Mouse (Mus musculus) limb, embryonic 11.5 days (tissue): ENCODE measurements around the gene Ltbp1. TPM values are rescaled to one million over a fixed set of nuclear protein-coding genes. Genes with fewer than 3 reads are reported as not detected.
A peak's percentile ranks its signal among the peaks of the same experiment; 100 is the strongest.

Experiments used
- ATAC-seq: fragments of 200-750 bp; cut with Nextera tagmentation; 2 replicates; pipeline ENCODE4 v1.8.0; 2017; ENCODE audit warnings: low read depth; ENCODE audit not compliant: insufficient number of reproducible peaks, low FRiP score, low TSS enrichment
- DNase-seq: peaks from one replicate; pipeline ENCODE4 v3.0.0-alpha.2; 2015; ENCODE audit warnings: low spot score
- H3K27ac ChIP-seq: fragments of 300-500 bp; sonication (generic); replicated peaks from 2 replicates; pipeline ENCODE4 v1.5.1; 2014; ENCODE audit warnings: low read depth, mild to moderate bottlenecking, low read length
- H3K27me3 ChIP-seq: fragments of 300-500 bp; sonication (generic); 2 replicates; pipeline ENCODE4 v1.6.1; 2014; ENCODE audit warnings: mild to moderate bottlenecking, low read length, mixed read lengths; ENCODE audit not compliant: control insufficient read depth, insufficient read depth
- H3K36me3 ChIP-seq: fragments of 300-500 bp; sonication (generic); 2 replicates; pipeline ENCODE4 v1.6.1; 2014; ENCODE audit warnings: mild to moderate bottlenecking, low read length, moderate library complexity, mixed read lengths; ENCODE audit not compliant: control insufficient read depth, insufficient read depth
- H3K4me1 ChIP-seq: fragments of 300-500 bp; sonication (generic); 2 replicates; pipeline ENCODE4 v1.6.1; 2014; ENCODE audit warnings: low read length, mixed read lengths; ENCODE audit not compliant: control insufficient read depth, insufficient read depth
- H3K4me2 ChIP-seq: fragments of 300-500 bp; sonication (generic); 2 replicates; pipeline ENCODE4 v1.6.1; 2014; ENCODE audit warnings: low read depth, mild to moderate bottlenecking, moderate library complexity; ENCODE audit not compliant: severe bottlenecking
- H3K4me3 ChIP-seq: fragments of 300-500 bp; sonication (generic); 2 replicates; pipeline ENCODE4 v1.5.1; 2014; ENCODE audit warnings: low read depth, low read length
- H3K9ac ChIP-seq: fragments of 300-500 bp; sonication (generic); 2 replicates; pipeline ENCODE4 v1.6.1; 2014; ENCODE audit warnings: mild to moderate bottlenecking, low read length
- H3K9me3 ChIP-seq: fragments of 300-500 bp; sonication (generic); 2 replicates; pipeline ENCODE4 v1.6.1; 2016; ENCODE audit warnings: low read length; ENCODE audit not compliant: control insufficient read depth
- WGBS: fragments of 180-500 bp; shearing (Covaris S2); extraction: QIAGEN DNeasy Blood & Tissue Kit; methylation state at CpG from one replicate; pipeline ENCODE4 v1.1.7; 2014; 5-methylcytosine and 5-hydroxymethylcytosine counted together
- polyA plus RNA-seq: library from polyadenylated mRNA; unstranded; fragments of >200 nt; fragmentation: Nextera tagmentation; extraction: Ambion mirVana; gene quantifications from 2 replicates; pipeline ENCODE4 v1.2.1, GENCODE M21; 2014

The Ltbp1 gene
- polyA plus RNA-seq, 1 experiment from 2014 or later, result 29.8 TPM

DNA sequence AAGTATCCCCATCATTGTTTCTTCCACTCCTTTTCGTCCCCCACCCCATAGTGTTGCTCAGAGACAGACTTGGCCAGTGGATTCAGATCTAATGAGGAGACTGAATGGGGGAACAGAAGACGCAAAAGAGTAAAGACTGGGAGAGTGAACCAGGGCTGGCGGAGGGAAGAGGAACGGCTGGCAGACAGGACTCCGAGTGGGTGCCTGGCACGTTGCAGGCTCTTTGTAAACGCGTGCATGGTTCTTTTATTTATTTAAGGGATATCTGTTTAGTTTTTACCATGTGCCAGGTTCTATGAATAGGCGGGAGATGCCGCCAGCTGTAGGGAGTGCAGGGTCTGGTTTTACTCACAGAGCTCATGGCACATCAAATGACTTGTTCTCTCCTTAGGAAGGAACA lies 8.5 kb downstream of the Ltbp1 start:
- ATAC-seq (no peak), DNase-seq (no peak)
- Histone ChIP-seq H3K9ac (no peak overlapping the region), H3K27me3 (no peaks in the 10 kb centered on the region), H3K9me3 (no peaks in the 10 kb centered on the region), H3K4me1 (peaks cover 12% of the 10 kb centered on the region; the same call in 1 of the 2 replicates), H3K27ac (no peak overlapping the region; the same call in 1 of the 2 replicates), H3K4me2 (no peak overlapping the region), H3K36me3 (0 out of 2 replicates have a peak, but pooled peaks cover 2% of the 10 kb centered on the region), H3K4me3 (no peak overlapping the region)
- WGBS, result 56% methylated on average over 10 of the region's 10 CpGs

DNA sequence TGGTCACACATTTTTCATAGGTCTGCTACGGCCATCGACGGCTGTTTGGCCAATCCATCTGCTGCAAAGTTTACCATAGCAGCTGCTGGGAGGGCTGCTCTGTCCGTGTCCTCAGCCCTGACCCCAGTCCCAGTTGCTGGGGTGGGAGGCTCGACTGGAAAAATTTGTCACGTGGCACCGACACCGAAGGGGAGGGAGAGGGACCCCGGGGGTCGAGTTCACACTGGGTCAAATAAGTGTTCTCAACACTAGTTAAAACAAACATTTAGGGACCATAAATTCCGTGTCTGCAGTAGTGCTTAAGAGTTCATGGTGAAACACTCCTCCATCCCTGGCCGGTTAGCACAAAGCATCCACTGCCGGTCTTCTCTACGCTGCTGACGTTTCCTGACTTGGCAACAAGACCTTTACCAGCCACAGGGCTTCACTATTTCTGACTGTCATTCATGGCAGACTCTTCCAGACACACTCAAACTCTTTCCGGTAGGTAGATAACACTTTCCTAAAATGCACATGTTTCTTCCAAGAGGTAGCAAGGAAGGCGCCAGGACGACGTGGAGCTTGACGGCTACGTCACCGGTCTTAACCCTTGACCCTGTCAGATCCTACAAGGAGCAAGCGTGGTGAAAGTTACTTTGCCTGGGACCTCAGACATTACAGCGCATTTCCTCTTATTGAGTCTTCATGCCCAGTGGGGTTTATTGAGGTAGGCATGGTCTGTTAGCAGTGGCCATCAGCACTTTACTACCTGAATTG lies 9.4 kb downstream of the Ltbp1 start:
- 29% methylated on average over 24 of the region's 24 CpGs for WGBS
- no peak overlapping the region for H3K27ac ChIP-seq
- H3K4me3 ChIP-seq, result no peak overlapping the region
- peak; percentile 54 for DNase-seq
- H3K9ac ChIP-seq, result no peak overlapping the region
- no peak overlapping the region; the same call in 1 of the 2 replicates for H3K4me2 ChIP-seq
- peak; percentile 77 for ATAC-seq
- H3K9me3 ChIP-seq, result no peaks in the 10 kb centered on the region
- H3K36me3 ChIP-seq, result 0 out of 2 replicates have a peak, but pooled peaks cover 2% of the 10 kb centered on the region
- no peaks in the 10 kb centered on the region for H3K27me3 ChIP-seq
- H3K4me1 ChIP-seq, result peaks cover 12% of the 10 kb centered on the region; the same call in 1 of the 2 replicates

DNA sequence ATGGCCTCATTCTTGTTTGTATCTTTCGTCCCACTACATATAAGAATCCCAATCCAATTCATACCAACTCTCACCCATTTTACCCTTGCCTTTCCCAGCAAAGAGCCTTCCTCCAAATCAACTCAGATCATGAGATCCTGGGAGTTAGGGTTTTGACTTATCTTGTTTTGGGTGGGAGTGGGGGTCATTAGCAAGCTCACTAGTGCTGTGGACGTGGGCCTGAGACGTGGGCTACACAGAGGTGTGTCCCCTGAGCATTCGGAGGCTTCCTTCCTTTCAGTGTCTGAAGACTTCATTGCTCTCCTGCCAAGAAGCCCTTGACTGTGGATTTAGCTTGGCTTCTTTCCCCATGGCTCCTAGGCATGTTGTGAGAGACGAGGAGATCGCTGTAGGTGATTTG lies 10.2 kb downstream of the Ltbp1 start:
- DNase-seq (no peak), ATAC-seq (no peak)
- Histone ChIP-seq H3K4me3 (no peak overlapping the region), H3K36me3 (0 out of 2 replicates have a peak, but pooled peaks cover 2% of the 10 kb centered on the region), H3K4me2 (no peak overlapping the region), H3K27ac (no peak overlapping the region), H3K9me3 (no peaks in the 10 kb centered on the region), H3K9ac (no peak overlapping the region), H3K4me1 (peaks cover 12% of the 10 kb centered on the region; the same call in 1 of the 2 replicates), H3K27me3 (no peaks in the 10 kb centered on the region)
- WGBS, result 90% methylated on average over 6 of the region's 6 CpGs

DNA sequence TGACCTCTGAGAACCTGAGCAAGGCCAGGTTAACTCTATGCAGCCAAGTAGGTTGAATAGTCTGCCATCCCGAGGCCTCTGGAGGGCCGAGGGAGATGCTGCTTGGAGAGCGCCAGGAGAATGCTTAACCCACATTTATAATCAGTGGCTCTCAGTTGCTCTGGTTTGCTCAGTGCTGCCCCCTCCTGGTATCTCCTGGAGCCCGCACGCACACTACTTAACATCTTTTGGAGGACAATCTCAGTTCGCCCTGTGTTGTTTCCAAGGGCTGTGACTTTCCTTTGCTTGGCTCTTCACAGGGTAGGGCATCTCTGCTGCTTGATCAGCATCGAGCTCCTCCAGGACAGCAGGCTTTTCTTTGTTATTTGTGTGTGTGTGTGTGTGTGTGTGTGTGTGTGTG lies 12.1 kb downstream of the Ltbp1 start:
- Histone ChIP-seq H3K9me3 (no peaks in the 10 kb centered on the region), H3K27ac (no peak overlapping the region), H3K27me3 (no peaks in the 10 kb centered on the region), H3K4me3 (no peak overlapping the region), H3K4me2 (no peak overlapping the region), H3K4me1 (peaks cover 12% of the 10 kb centered on the region; the same call in 1 of the 2 replicates), H3K36me3 (0 out of 2 replicates have a peak, but pooled peaks cover 2% of the 10 kb centered on the region), H3K9ac (no peak overlapping the region)
- ATAC-seq, result no peak
- DNase-seq, result peak; percentile 66
- WGBS, result 75% methylated on average over 7 of the region's 7 CpGs

DNA sequence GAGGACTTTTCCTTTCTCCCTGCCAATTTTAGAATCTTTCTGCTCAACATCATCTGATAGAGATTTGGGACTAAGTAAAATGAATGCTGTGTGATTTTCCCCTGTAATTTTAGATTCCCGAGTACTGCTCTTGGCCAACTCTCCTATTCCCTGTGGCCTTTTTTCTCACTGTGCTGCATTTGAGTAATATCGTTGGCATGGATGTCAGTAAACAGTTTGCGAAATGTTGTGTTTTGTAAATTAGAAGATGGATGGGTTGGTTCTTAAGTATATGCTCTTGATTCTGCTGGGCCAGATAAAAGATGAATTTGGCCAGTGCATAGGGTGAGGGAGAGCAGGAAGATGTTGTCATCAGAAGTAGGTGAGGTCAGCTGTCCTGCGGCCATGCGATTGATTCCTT lies 12.8 kb downstream of the Ltbp1 start:
- Histone ChIP-seq H3K9ac (no peak overlapping the region), H3K36me3 (0 out of 2 replicates have a peak, but pooled peaks cover 2% of the 10 kb centered on the region), H3K4me2 (no peak overlapping the region), H3K27me3 (no peaks in the 10 kb centered on the region), H3K4me3 (no peak overlapping the region), H3K4me1 (peaks cover 12% of the 10 kb centered on the region; the same call in 1 of the 2 replicates), H3K9me3 (no peaks in the 10 kb centered on the region), H3K27ac (no peak overlapping the region)
- 96% methylated on average over 5 of the region's 5 CpGs for WGBS
- ATAC-seq, result no peak
- no peak for DNase-seq

DNA sequence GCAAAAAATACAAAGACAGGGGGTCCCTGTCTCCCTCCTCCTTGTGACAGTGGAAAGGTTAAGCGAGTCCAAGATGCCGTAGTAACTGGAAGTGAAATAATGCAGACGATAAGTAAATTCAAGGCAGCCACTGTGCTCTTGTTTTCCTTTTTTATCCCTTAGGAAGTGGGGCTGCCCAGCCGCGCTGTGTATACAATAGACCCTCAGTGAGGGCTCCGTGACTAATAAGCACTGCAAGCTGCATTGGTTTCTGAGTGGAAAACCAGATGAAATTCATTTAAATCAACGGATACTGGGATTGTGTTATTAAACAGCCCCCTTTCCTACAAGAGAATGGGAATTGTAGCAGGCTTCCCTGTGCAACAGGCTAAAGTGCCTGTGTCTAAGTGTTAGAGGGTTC lies 14.7 kb downstream of the Ltbp1 start:
- ATAC-seq, result no peak
- Histone ChIP-seq H3K27ac (no peak overlapping the region), H3K4me2 (no peak overlapping the region), H3K27me3 (no peaks in the 10 kb centered on the region), H3K36me3 (no peaks in the 10 kb centered on the region), H3K4me1 (no peaks in the 10 kb centered on the region), H3K4me3 (no peak overlapping the region), H3K9ac (no peak overlapping the region), H3K9me3 (no peaks in the 10 kb centered on the region)
- DNase-seq, result peak; percentile 38
- 64% methylated on average over 7 of the region's 7 CpGs for WGBS

DNA sequence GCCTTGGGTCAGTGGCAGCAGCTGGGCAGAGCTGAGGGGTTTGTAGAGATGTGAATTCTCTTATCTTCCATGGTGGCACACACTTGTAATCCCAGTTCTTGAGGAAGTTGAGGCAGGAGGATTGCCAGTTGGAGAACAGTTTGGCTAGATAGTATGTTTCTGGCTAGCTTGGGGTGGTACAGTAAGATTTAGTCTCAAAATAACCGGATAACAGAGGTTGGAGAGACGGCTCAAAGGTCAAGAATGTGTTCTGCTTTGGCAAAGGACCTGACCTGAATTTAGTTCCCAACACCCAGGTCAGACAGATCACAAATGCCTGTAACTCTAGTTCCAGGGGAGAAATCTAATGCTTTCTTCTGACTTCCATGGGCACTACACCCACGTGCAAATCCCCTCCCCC lies 15.3 kb downstream of the Ltbp1 start:
- no peak for DNase-seq
- no peak overlapping the region for H3K4me2 ChIP-seq
- H3K27ac ChIP-seq, result no peak overlapping the region
- no peak overlapping the region for H3K4me3 ChIP-seq
- no peak overlapping the region for H3K9ac ChIP-seq
- H3K27me3 ChIP-seq, result no peaks in the 10 kb centered on the region
- no peak for ATAC-seq
- no peaks in the 10 kb centered on the region for H3K36me3 ChIP-seq
- H3K4me1 ChIP-seq, result no peaks in the 10 kb centered on the region
- no peaks in the 10 kb centered on the region for H3K9me3 ChIP-seq
- 79% methylated on average over 3 of the region's 3 CpGs for WGBS

DNA sequence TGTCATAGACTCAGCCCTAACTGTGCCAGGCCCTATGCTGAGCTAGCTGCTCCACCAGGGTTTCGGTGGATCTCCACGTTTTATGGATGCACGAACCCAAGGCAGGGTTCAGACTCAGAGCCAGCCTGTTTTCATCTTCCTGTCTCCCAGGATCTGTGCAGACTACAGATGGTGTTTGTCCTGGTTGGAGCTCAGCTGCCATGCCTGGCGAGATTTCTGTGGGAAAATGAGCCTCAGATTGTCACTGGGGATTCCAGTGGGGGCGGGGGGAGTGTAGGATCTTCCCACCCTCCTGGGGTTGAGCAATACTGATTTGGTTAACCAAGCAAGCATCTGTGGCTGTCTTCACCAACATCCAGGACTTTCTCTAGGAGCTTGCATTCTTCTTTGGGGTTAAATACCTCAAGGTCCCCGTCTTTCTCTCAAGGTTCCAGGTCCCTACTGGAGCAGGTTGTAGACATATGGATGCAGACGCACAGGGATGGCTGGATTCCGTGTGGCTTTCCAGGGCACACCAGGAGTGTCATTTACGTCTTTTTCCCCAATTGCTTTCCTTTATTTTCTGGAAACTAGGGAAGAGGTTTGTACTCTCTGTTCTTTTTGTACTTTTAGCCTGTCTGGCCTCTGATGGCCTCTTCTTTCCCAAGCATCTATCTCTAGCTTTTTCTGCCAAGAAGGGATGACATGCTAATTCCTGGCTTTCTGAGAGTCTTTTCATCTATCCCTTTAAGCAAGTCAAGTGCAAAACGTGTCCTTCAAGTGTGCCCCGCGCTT lies 22.2 kb downstream of the Ltbp1 start:
- DNase-seq (no peak), ATAC-seq (no peak)
- Histone ChIP-seq H3K9me3 (no peaks in the 10 kb centered on the region), H3K36me3 (no peaks in the 10 kb centered on the region), H3K4me1 (no peaks in the 10 kb centered on the region), H3K9ac (no peak overlapping the region), H3K27ac (no peak overlapping the region), H3K27me3 (no peaks in the 10 kb centered on the region), H3K4me3 (no peak overlapping the region), H3K4me2 (no peak overlapping the region)
- 86% methylated on average over 12 of the region's 12 CpGs for WGBS
